Mouse (Mus musculus): ENCODE data around the gene Tmem63c. TPM values are rescaled to one million over a fixed set of nuclear protein-coding genes. Genes with fewer than 3 reads are reported as not detected.

The Tmem63c gene
- polyA plus RNA-seq, 1 experiment from 2014 or later: not detected

- Histone ChIP-seq H3K4me3 (ENCODE audit: low read length) (no peak overlapping the region), H3K4me1 (ENCODE audit: control insufficient read depth, insufficient read depth, low read length) (no peaks in the 10 kb centered on the region), H3K27me3 (ENCODE audit: control insufficient read depth, insufficient read depth, low read length) (peaks cover 14% of the 10 kb centered on the region), H3K9ac (ENCODE audit: low read length) (no peak overlapping the region), H3K9me3 (replicated peaks; ENCODE audit: control insufficient read depth, low read length) (no peaks in the 10 kb centered on the region), H3K27ac (ENCODE audit: low read length) (no peak overlapping the region), H3K4me2 (ENCODE audit: low read depth, low read length) (no peak overlapping the region), H3K36me3 (ENCODE audit: control insufficient read depth, insufficient read depth) (no peaks in the 10 kb centered on the region)
- no peak for ATAC-seq (replicated peaks; ENCODE audit: extremely low read depth, insufficient read depth, low FRiP score)
- 56% methylated on average over 7 of the region's 7 CpGs for WGBS
Measured at GRCm38 (mm10) chr12:87054873-87055272, 33.7 kb downstream of the Tmem63c start.

- Histone ChIP-seq H3K27me3 (ENCODE audit: control insufficient read depth, insufficient read depth, low read length) (peaks cover 14% of the 10 kb centered on the region), H3K27ac (ENCODE audit: low read length) (no peak overlapping the region), H3K4me2 (ENCODE audit: low read depth, low read length) (no peak overlapping the region), H3K36me3 (ENCODE audit: control insufficient read depth, insufficient read depth) (no peaks in the 10 kb centered on the region), H3K4me3 (ENCODE audit: low read length) (no peak overlapping the region), H3K9me3 (replicated peaks; ENCODE audit: control insufficient read depth, low read length) (no peaks in the 10 kb centered on the region), H3K9ac (ENCODE audit: low read length) (no peak overlapping the region), H3K4me1 (ENCODE audit: control insufficient read depth, insufficient read depth, low read length) (no peaks in the 10 kb centered on the region)
- ATAC-seq (replicated peaks; ENCODE audit: extremely low read depth, insufficient read depth, low FRiP score): no peak
- 62% methylated on average over 17 of the region's 17 CpGs for WGBS
Measured at GRCm38 (mm10) chr12:87057066-87057465, 35.9 kb downstream of the Tmem63c start.

DNA sequence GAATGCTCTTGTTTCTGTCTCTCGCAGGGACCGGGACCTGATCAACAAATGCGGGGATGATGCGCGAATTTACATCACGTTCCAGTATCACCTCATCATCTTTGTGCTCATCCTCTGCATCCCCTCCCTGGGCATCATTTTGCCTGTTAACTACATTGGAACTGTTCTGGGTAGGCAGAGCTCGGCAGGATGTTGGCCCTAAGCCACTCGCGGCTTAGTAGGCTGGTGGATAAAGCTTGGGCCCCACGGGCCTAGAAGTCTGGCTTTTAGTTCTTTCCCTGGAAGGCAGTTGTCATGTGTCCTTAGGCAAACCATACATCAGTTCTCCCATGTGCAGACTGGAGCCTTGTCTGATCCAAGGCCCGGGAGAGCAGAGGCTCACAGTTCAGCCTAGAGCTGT is 44.3 kb downstream of the Tmem63c start:
- no peaks in the 10 kb centered on the region for H3K27me3 ChIP-seq (ENCODE audit: control insufficient read depth, insufficient read depth, low read length)
- no peak overlapping the region for H3K4me2 ChIP-seq (ENCODE audit: low read depth, low read length)
- H3K9ac ChIP-seq (ENCODE audit: low read length): no peak overlapping the region
- 76% methylated on average over 11 of the region's 11 CpGs for WGBS
- H3K27ac ChIP-seq (ENCODE audit: low read length): no peak overlapping the region
- H3K9me3 ChIP-seq (replicated peaks; ENCODE audit: control insufficient read depth, low read length): no peaks in the 10 kb centered on the region
- no peak for ATAC-seq (replicated peaks; ENCODE audit: extremely low read depth, insufficient read depth, low FRiP score)
- H3K36me3 ChIP-seq (ENCODE audit: control insufficient read depth, insufficient read depth): no peaks in the 10 kb centered on the region
- H3K4me3 ChIP-seq (ENCODE audit: low read length): no peak overlapping the region
- H3K4me1 ChIP-seq (ENCODE audit: control insufficient read depth, insufficient read depth, low read length): no peaks in the 10 kb centered on the region

DNA sequence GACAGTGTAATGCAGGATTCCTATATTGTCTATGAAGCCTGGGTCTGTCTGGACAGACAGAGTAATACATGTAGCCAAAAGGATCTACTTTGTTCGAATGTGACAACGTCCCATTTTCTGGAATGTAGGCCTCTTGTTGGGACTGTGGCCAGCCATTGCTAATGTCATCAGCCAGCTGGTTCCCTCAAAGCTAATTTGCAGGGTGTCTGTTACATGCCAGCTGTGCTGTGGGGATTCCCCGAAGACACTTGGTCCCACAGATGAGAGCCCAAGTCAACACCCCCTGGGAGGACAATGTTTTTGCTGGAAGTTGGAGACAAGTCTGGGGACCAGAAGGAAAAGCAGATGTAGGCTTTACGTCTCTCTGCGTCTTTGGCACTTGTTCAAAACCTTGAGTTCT is 45.3 kb downstream of the Tmem63c start:
- Histone ChIP-seq H3K4me2 (ENCODE audit: low read depth, low read length) (no peak overlapping the region), H3K9ac (ENCODE audit: low read length) (no peak overlapping the region), H3K27me3 (ENCODE audit: control insufficient read depth, insufficient read depth, low read length) (no peaks in the 10 kb centered on the region), H3K4me3 (ENCODE audit: low read length) (no peak overlapping the region), H3K4me1 (ENCODE audit: control insufficient read depth, insufficient read depth, low read length) (no peaks in the 10 kb centered on the region), H3K36me3 (ENCODE audit: control insufficient read depth, insufficient read depth) (no peaks in the 10 kb centered on the region), H3K9me3 (replicated peaks; ENCODE audit: control insufficient read depth, low read length) (no peaks in the 10 kb centered on the region), H3K27ac (ENCODE audit: low read length) (no peak overlapping the region)
- WGBS: 77% methylated on average over 5 of the region's 5 CpGs
- no peak for ATAC-seq (replicated peaks; ENCODE audit: extremely low read depth, insufficient read depth, low FRiP score)

GRCm38 (mm10) chr12:87070520-87070919 is 49.4 kb downstream of the Tmem63c start:
- ATAC-seq (replicated peaks; ENCODE audit: extremely low read depth, insufficient read depth, low FRiP score): no peak
- Histone ChIP-seq H3K36me3 (ENCODE audit: control insufficient read depth, insufficient read depth) (no peaks in the 10 kb centered on the region), H3K4me2 (ENCODE audit: low read depth, low read length) (no peak overlapping the region), H3K27ac (ENCODE audit: low read length) (no peak overlapping the region), H3K4me3 (ENCODE audit: low read length) (no peak overlapping the region), H3K27me3 (ENCODE audit: control insufficient read depth, insufficient read depth, low read length) (no peaks in the 10 kb centered on the region), H3K4me1 (ENCODE audit: control insufficient read depth, insufficient read depth, low read length) (no peaks in the 10 kb centered on the region), H3K9ac (ENCODE audit: low read length) (no peak overlapping the region), H3K9me3 (replicated peaks; ENCODE audit: control insufficient read depth, low read length) (no peaks in the 10 kb centered on the region)
- 71% methylated on average over 5 of the region's 5 CpGs for WGBS

GRCm38 (mm10) chr12:87076610-87077009 is 55.5 kb downstream of the Tmem63c start:
- ATAC-seq (replicated peaks; ENCODE audit: extremely low read depth, insufficient read depth, low FRiP score): no peak
- no peaks in the 10 kb centered on the region for H3K36me3 ChIP-seq (ENCODE audit: control insufficient read depth, insufficient read depth)
- H3K4me2 ChIP-seq (ENCODE audit: low read depth, low read length): no peak overlapping the region
- no peaks in the 10 kb centered on the region for H3K4me1 ChIP-seq (ENCODE audit: control insufficient read depth, insufficient read depth, low read length)
- H3K27me3 ChIP-seq (ENCODE audit: control insufficient read depth, insufficient read depth, low read length): peaks cover 2% of the 10 kb centered on the region; the same call in 1 of the 2 replicates
- no peak overlapping the region for H3K9ac ChIP-seq (ENCODE audit: low read length)
- H3K4me3 ChIP-seq (ENCODE audit: low read length): no peak overlapping the region
- H3K27ac ChIP-seq (ENCODE audit: low read length): no peak overlapping the region
- H3K9me3 ChIP-seq (replicated peaks; ENCODE audit: control insufficient read depth, low read length): no peaks in the 10 kb centered on the region
- 81% methylated on average over 2 of the region's 2 CpGs for WGBS

DNA sequence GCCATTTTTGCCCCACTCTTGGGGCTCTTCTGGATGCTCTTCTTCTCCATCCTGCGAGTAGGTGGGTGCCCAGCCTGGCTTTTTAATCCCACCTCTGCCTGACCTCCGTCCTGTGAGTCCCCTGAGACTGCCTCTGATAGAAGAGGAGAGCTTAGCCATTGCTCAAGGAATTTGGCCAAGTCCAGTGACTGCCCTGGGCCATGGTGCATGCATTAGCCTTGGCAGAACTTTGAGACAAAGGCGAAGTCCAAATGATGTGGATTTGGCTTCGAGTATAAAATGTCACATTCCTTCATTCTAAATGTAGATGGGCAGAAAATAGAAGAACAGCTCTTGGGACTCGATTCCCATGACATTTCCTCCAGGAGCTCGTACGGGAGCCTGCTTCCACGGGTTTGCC is 61.7 kb downstream of the Tmem63c start:
- Histone ChIP-seq H3K4me1 (ENCODE audit: control insufficient read depth, insufficient read depth, low read length) (no peaks in the 10 kb centered on the region), H3K9ac (ENCODE audit: low read length) (no peak overlapping the region), H3K4me2 (ENCODE audit: low read depth, low read length) (no peak overlapping the region), H3K36me3 (ENCODE audit: control insufficient read depth, insufficient read depth) (no peaks in the 10 kb centered on the region), H3K4me3 (ENCODE audit: low read length) (no peak overlapping the region), H3K27me3 (ENCODE audit: control insufficient read depth, insufficient read depth, low read length) (peaks cover 2% of the 10 kb centered on the region; the same call in 1 of the 2 replicates), H3K9me3 (replicated peaks; ENCODE audit: control insufficient read depth, low read length) (no peaks in the 10 kb centered on the region), H3K27ac (ENCODE audit: low read length) (no peak overlapping the region)
- no peak for ATAC-seq (replicated peaks; ENCODE audit: extremely low read depth, insufficient read depth, low FRiP score)
- 70% methylated on average over 8 of the region's 8 CpGs for WGBS

DNA sequence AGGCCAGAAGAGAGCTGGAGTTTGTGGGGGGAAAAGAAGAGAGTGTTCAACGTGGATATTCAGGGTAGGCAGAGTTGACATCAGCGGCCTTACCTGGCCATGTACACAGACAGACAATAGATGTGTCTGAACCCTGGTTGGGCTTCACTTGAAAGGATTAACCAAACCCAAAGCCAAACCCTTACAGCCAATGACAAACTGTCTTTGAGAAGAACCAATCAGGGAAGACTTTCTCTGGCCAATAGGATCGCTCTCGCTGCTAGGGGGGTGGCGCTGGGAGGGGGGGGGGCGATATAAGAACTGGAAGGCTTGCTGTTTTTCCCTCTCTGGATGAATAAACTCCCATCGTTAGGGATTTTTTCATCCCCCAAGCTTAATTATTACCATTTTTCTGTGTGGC is 66.1 kb downstream of the Tmem63c start:
- peaks cover 14% of the 10 kb centered on the region for H3K4me1 ChIP-seq (ENCODE audit: control insufficient read depth, insufficient read depth, low read length)
- H3K9ac ChIP-seq (ENCODE audit: low read length): no peak overlapping the region
- 57% methylated on average over 7 of the region's 7 CpGs for WGBS
- H3K4me2 ChIP-seq (ENCODE audit: low read depth, low read length): no peak overlapping the region
- no peak overlapping the region for H3K27ac ChIP-seq (ENCODE audit: low read length)
- no peaks in the 10 kb centered on the region for H3K27me3 ChIP-seq (ENCODE audit: control insufficient read depth, insufficient read depth, low read length)
- no peaks in the 10 kb centered on the region for H3K9me3 ChIP-seq (replicated peaks; ENCODE audit: control insufficient read depth, low read length)
- no peak for ATAC-seq (replicated peaks; ENCODE audit: extremely low read depth, insufficient read depth, low FRiP score)
- no peaks in the 10 kb centered on the region for H3K36me3 ChIP-seq (ENCODE audit: control insufficient read depth, insufficient read depth)
- no peak overlapping the region for H3K4me3 ChIP-seq (ENCODE audit: low read length)

- Histone ChIP-seq H3K27me3 (ENCODE audit: control insufficient read depth, insufficient read depth, low read length) (no peaks in the 10 kb centered on the region), H3K4me2 (ENCODE audit: low read depth, low read length) (no peak overlapping the region), H3K27ac (ENCODE audit: low read length) (no peak overlapping the region), H3K9me3 (replicated peaks; ENCODE audit: control insufficient read depth, low read length) (no peaks in the 10 kb centered on the region), H3K4me1 (ENCODE audit: control insufficient read depth, insufficient read depth, low read length) (peaks cover 14% of the 10 kb centered on the region), H3K4me3 (ENCODE audit: low read length) (no peak overlapping the region), H3K9ac (ENCODE audit: low read length) (no peak overlapping the region), H3K36me3 (ENCODE audit: control insufficient read depth, insufficient read depth) (no peaks in the 10 kb centered on the region)
- 35% methylated on average over 4 of the region's 4 CpGs for WGBS
- no peak for ATAC-seq (replicated peaks; ENCODE audit: extremely low read depth, insufficient read depth, low FRiP score)
Measured at GRCm38 (mm10) chr12:87088331-87088730, 67.2 kb downstream of the Tmem63c start.

DNA sequence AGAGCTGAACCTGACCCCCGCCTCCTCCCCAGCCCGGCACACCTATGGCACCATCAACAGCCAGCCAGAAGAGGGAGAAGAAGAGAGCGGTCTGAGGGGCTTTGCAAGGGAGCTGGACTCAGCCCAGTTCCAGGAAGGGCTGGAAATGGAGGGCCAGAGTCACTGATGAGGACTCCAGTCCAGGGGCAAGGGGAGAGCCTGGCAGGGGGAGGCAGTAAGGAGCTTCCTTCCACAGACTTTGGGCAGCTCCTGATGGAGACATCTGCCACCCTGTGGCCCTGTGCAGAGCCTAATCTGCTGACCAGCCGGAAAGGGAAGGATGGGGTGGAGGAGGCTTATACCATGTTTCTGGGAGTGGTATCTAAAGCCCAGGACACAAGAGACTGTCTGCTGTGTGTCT is 68.1 kb downstream of the Tmem63c start:
- ATAC-seq (replicated peaks; ENCODE audit: extremely low read depth, insufficient read depth, low FRiP score): no peak
- no peak overlapping the region for H3K27ac ChIP-seq (ENCODE audit: low read length)
- H3K4me1 ChIP-seq (ENCODE audit: control insufficient read depth, insufficient read depth, low read length): peaks cover 14% of the 10 kb centered on the region
- no peak overlapping the region for H3K4me2 ChIP-seq (ENCODE audit: low read depth, low read length)
- no peaks in the 10 kb centered on the region for H3K9me3 ChIP-seq (replicated peaks; ENCODE audit: control insufficient read depth, low read length)
- no peak overlapping the region for H3K4me3 ChIP-seq (ENCODE audit: low read length)
- H3K9ac ChIP-seq (ENCODE audit: low read length): no peak overlapping the region
- H3K36me3 ChIP-seq (ENCODE audit: control insufficient read depth, insufficient read depth): no peaks in the 10 kb centered on the region
- 53% methylated on average over 4 of the region's 4 CpGs for WGBS
- H3K27me3 ChIP-seq (ENCODE audit: control insufficient read depth, insufficient read depth, low read length): no peaks in the 10 kb centered on the region
